Mouse (Mus musculus): ENCODE data around the gene Fam98b.

Gene Fam98b

DNA sequence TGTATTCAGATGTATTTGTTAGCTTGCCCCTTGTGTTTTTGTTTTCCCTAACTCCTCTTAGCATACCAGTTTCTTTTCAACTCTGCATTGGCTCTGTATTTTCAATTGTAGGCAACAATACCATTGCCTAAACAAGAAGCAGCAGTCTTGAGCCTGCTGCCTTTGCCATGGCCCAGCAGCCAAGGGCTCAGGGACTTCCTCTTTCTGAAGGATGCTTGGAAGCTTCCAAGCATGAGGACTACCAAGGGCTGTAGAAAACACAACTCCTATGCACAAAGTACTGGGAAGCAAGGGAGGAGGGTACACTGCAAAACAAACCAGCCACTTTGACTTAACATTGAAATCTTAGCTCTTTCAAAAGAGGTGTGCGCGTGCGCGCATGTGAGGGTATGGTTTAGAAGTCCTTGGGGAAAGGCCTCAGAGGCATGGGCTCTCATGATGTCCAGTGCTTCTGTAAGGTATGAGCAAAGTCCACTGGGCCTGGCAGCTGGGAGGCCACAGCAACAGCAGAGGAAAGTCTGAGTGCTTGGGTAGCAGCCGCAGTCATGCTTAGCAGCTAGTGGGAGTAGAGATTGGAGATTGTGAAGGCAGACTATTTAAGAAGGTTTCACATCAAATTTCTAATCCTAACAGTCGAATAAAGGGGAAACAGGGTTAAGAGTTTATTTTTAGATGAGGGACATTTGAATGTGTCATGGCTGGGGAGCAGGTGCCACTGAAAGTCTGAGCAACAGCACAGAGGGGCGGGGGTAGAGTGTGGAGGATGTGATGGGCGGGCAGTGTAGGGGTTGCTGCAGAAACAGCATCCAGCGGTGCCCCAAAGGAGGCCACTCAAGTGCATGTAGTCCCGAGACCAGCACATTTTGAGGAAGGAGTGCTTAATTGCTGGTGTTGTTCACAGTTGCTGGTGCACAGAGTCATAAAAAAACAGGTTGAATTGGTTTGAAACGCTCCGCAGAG, 54.1 kb downstream of the Fam98b start:
- no peak for DNase-seq (ENCODE audit: low read depth, low spot score)

GRCm38 (mm10) chr2:117304941-117305340, 55.4 kb downstream of the Fam98b start:
- no peak for DNase-seq (ENCODE audit: low read depth, low spot score)

GRCm38 (mm10) chr2:117307959-117308358, 58.4 kb downstream of the Fam98b start:
- no peak for DNase-seq (ENCODE audit: low read depth, low spot score)

GRCm38 (mm10) chr2:117309046-117309445, 59.5 kb downstream of the Fam98b start:
- no peak for DNase-seq (ENCODE audit: low read depth, low spot score)

DNA sequence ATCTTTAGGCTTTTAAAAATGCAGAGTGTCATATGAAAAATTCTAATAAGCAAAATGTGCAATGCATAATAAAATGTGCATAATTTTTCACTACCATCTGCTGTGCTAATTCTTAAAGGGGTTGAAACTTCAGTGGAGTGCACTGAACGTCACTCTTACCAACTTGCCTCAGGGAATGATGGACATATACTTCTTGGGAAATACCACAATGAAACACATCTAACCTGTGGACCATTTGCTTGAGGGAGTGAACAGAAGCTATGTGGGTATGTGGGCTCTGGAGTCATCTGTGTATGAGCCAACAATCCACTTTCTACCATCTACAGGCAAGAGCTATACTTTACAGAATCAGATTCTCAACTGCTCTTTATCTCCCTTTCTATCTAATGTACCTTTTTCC, 61.8 kb downstream of the Fam98b start:
- no peak for DNase-seq (ENCODE audit: low read depth, low spot score)

GRCm38 (mm10) chr2:117312030-117312429, 62.5 kb downstream of the Fam98b start:
- DNase-seq (ENCODE audit: low read depth, low spot score): no peak

- no peak for DNase-seq (ENCODE audit: low read depth, low spot score)
Measured at GRCm38 (mm10) chr2:117312441-117312895, 62.9 kb downstream of the Fam98b start.

DNA sequence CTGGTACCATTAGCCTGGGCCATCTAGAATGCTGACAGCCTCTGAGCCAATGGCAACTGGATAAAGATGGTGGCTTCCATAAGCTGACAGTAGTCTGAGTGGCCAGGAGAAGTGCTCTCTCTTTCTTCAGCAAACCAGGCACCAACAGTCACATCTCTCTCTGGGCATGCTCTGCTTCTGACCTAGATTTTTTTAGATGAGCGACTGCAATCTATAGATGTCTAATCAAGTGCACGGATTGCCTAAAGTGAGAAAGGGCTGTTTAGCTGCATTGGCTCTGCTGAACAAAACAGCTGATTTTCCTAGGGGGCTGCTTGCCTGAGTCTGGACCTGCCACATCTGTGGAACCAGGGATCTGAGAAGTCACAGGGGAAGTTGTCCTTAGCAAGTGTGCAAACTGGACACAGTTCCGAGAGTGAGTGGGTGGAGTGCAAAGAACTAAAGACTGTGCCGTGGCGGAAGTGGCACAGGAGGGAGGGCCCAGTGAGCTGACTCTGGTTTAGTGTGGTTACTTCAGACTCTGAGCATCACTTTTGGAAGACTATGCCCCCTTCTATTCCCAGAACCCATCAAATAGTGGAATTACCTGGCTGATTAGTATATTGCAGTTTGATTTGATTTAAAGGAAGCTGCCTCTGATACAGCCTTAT, 64.2 kb downstream of the Fam98b start:
- no peak for DNase-seq (ENCODE audit: low read depth, low spot score)

DNA sequence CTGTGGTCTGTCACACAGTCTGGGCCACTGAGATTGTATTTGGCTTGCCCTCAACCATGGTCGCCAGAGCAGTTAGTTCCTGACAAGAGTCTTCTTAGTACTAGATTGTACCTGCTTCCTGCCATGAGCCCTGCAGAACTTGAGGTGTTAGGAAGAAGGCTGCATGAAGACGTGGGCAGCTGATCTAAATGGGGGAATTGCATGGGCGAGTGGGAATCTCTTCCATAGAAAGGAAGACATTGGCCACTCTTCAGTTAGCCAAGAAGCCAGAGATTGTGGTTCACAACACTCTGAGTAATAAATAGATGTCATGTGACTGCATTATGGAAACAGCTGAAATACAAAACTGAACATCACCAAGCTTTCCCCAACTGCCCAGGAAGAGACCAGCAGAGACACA, 69.5 kb downstream of the Fam98b start:
- DNase-seq (ENCODE audit: low read depth, low spot score): no peak

Measured in skeletal muscle tissue, adult 2 months (tissue).